Mouse (Mus musculus) neural tube, embryonic 11.5 days (tissue): ENCODE data around the gene Prdx6b. TPM values are rescaled to one million over a fixed set of nuclear protein-coding genes. Genes with fewer than 3 reads are reported as not detected.

Experiments
- ATAC-seq: fragments of 200-750 bp; cut with Nextera tagmentation; 2 replicates; pipeline ENCODE4 v1.8.0; 2017; ENCODE audit warnings: moderate number of reproducible peaks, mild to moderate bottlenecking, moderate TSS enrichment, moderate library complexity; ENCODE audit not compliant: insufficient read depth, low FRiP score, low TSS enrichment
- DNase-seq: peaks from one replicate; pipeline ENCODE4 v3.0.0-alpha.2; 2015; ENCODE audit warnings: low spot score
- H3K27ac ChIP-seq: fragments of 300-500 bp; sonication (generic); 2 replicates; pipeline ENCODE4 v1.5.1; 2014; ENCODE audit warnings: low read depth, mild to moderate bottlenecking, low read length
- H3K27me3 ChIP-seq: fragments of 300-500 bp; sonication (generic); 2 replicates; pipeline ENCODE4 v1.6.1; 2014; ENCODE audit warnings: mild to moderate bottlenecking, low read length, mixed read lengths; ENCODE audit not compliant: control insufficient read depth, insufficient read depth
- H3K36me3 ChIP-seq: fragments of 300-500 bp; sonication (generic); 2 replicates; pipeline ENCODE4 v1.6.1; 2014; ENCODE audit warnings: mild to moderate bottlenecking, low read length, moderate library complexity, mixed read lengths; ENCODE audit not compliant: control insufficient read depth, insufficient read depth
- H3K4me1 ChIP-seq: fragments of 300-500 bp; sonication (generic); 2 replicates; pipeline ENCODE4 v1.6.1; 2014; ENCODE audit warnings: low read length, mixed read lengths; ENCODE audit not compliant: control insufficient read depth, insufficient read depth
- H3K4me2 ChIP-seq: fragments of 300-500 bp; sonication (generic); 2 replicates; pipeline ENCODE4 v1.6.1; 2014; ENCODE audit warnings: low read depth, mild to moderate bottlenecking, moderate library complexity
- H3K4me3 ChIP-seq: fragments of 300-500 bp; sonication (generic); 2 replicates; pipeline ENCODE4 v1.5.1; 2014; ENCODE audit warnings: low read depth, low read length
- H3K9ac ChIP-seq: fragments of 300-500 bp; sonication (generic); 2 replicates; pipeline ENCODE4 v1.6.1; 2014; ENCODE audit warnings: mild to moderate bottlenecking, low read length
- H3K9me3 ChIP-seq: fragments of 300-500 bp; sonication (generic); 2 replicates; pipeline ENCODE4 v1.6.1; 2016; ENCODE audit warnings: low read length; ENCODE audit not compliant: control insufficient read depth
- WGBS: fragments of 180-500 bp; shearing (Covaris S2); extraction: QIAGEN DNeasy Blood & Tissue Kit; methylation state at CpG from one replicate; pipeline ENCODE4 v1.1.7; 2014; 5-methylcytosine and 5-hydroxymethylcytosine counted together
- polyA plus RNA-seq: library from polyadenylated mRNA; unstranded; fragments of >200 nt; fragmentation: Nextera tagmentation; extraction: Ambion mirVana; gene quantifications from 2 replicates; pipeline ENCODE4 v1.2.1, GENCODE M21; 2014

The Prdx6b gene
- polyA plus RNA-seq, 1 experiment from 2014 or later = not detected

DNA sequence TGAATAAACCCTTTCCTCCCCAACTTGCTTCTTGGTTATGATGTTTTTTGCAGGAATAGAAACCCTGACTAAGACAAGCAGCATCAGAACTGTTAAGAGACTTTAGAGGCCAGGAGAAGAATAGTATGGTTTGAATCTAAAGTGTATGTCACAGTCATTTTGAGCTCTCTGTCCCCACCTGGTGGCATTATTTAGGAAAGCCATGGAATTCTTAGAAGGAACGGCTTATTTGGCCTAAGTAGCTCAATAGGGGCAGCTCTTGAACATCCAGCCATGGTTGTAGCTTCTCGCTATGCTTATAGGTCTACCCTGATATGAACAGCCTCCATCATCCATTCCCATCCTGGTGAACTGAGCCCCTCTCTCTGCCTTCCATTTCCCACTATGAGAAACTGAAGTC, 17.1 kb upstream of the Prdx6b start:
- Histone ChIP-seq H3K9me3 (no peaks in the 10 kb centered on the region), H3K36me3 (no peaks in the 10 kb centered on the region), H3K27me3 (no peaks in the 10 kb centered on the region), H3K4me2 (no peak overlapping the region), H3K4me3 (no peak overlapping the region), H3K4me1 (no peaks in the 10 kb centered on the region), H3K27ac (no peak overlapping the region), H3K9ac (no peak overlapping the region)
- ATAC-seq (0 out of 2 replicates have a peak, but pooled peaks have one; percentile 10), DNase-seq (peak; percentile 44)
- 46% methylated on average over 2 of the region's 2 CpGs for WGBS

DNA sequence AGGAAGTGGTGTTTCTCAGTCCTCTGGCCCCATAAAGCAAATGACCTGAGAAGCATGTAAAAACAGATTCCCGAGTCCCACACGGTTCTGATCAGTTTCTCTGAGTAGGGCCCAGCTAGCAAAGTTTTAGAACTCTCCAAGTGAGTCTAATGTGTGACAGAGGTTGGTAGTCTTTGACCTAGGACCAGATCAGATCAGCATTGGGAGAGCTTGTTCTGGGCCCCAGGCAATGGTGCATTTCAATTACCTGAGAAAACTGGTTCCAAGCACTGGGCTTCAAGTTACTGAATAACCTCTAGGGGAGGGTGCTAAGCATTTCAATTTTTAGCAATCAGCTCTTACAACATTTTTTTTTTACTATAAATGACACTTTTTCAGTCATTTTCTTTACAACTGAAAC, 10.1 kb upstream of the Prdx6b start:
- no peak overlapping the region for H3K27ac ChIP-seq
- H3K4me3 ChIP-seq = no peak overlapping the region
- DNase-seq (no peak), ATAC-seq (no peak)
- H3K27me3 ChIP-seq = no peaks in the 10 kb centered on the region
- no peak overlapping the region for H3K9ac ChIP-seq
- 75% methylated on average over 2 of the region's 2 CpGs for WGBS
- H3K36me3 ChIP-seq = no peaks in the 10 kb centered on the region
- no peak overlapping the region for H3K4me2 ChIP-seq
- H3K4me1 ChIP-seq = no peaks in the 10 kb centered on the region
- H3K9me3 ChIP-seq = no peaks in the 10 kb centered on the region

DNA sequence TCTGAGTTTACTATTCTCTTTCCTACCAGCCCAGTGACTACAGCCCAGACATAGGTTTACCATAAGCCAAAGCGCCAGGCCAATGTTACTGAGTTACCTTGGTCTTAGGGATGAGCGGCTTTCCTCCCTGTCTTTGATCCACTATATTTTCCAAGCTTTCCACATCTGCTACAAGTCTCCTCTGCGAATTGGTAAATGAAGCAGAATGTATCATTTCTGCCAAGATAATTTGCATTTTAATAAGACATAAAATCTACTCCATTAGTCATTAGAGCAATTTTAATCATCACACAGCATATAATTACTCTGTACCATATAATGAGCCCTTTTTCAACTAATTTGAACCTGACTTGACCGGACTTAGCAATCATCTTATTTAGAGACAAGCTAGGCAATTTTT, 5.9 kb upstream of the Prdx6b start:
- Histone ChIP-seq H3K9me3 (no peaks in the 10 kb centered on the region), H3K27ac (no peak overlapping the region), H3K9ac (no peak overlapping the region), H3K27me3 (no peaks in the 10 kb centered on the region), H3K4me1 (no peaks in the 10 kb centered on the region), H3K4me3 (no peak overlapping the region), H3K4me2 (no peak overlapping the region), H3K36me3 (no peaks in the 10 kb centered on the region)
- DNase-seq (no peak), ATAC-seq (no peak)
- 91% methylated on average over 4 of the region's 4 CpGs for WGBS

DNA sequence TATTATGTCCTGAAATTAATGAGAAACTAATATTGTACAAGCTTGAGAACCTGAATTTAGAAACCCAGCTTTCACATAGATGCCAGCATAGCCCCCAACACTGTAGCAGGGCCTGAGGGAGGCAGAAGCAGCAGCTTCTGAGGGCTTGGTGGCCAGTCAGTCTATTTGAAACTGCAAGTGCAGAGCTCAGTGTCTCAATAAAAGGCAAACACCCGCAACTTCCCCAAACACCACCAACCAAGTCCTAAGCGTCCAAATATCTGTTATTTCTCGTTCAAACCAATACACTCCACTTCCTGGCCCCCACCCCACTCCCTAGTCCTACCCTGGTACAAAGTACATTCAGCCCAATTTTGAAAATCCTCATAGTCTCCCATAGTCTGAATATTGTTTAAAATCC, 6.1 kb downstream of the Prdx6b start:
- Histone ChIP-seq H3K27ac (no peak overlapping the region), H3K9ac (no peak overlapping the region), H3K36me3 (no peaks in the 10 kb centered on the region), H3K4me3 (no peak overlapping the region), H3K9me3 (no peaks in the 10 kb centered on the region), H3K4me1 (no peaks in the 10 kb centered on the region), H3K4me2 (no peak overlapping the region), H3K27me3 (no peaks in the 10 kb centered on the region)
- no peak for ATAC-seq
- 68% methylated on average over 3 of the region's 3 CpGs for WGBS
- DNase-seq = no peak

DNA sequence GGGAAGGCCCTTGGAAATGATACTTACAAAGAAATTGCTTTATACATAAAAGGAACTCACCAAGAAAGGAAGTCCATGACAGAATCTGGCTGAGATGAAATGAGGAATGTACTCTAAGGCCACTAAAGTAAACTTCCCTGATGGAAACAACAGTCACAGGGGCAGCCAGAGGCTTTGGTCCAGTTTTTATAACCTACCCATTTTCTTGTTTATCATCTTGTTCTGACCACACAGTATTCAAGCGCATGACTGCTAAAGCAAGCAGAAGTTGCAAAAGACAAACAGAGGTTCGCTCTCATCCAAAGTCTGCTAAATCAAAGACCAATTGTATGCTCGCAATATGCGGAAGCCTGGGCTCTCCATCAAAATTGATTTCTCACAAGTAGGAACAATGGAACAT, 8.5 kb downstream of the Prdx6b start:
- H3K27ac ChIP-seq = no peak overlapping the region
- no peak for ATAC-seq
- no peak overlapping the region for H3K4me2 ChIP-seq
- DNase-seq = peak; percentile 12
- H3K9ac ChIP-seq = no peak overlapping the region
- no peaks in the 10 kb centered on the region for H3K27me3 ChIP-seq
- no peaks in the 10 kb centered on the region for H3K4me1 ChIP-seq
- no peaks in the 10 kb centered on the region for H3K9me3 ChIP-seq
- 67% methylated on average over 4 of the region's 4 CpGs for WGBS
- no peak overlapping the region for H3K4me3 ChIP-seq
- no peaks in the 10 kb centered on the region for H3K36me3 ChIP-seq

DNA sequence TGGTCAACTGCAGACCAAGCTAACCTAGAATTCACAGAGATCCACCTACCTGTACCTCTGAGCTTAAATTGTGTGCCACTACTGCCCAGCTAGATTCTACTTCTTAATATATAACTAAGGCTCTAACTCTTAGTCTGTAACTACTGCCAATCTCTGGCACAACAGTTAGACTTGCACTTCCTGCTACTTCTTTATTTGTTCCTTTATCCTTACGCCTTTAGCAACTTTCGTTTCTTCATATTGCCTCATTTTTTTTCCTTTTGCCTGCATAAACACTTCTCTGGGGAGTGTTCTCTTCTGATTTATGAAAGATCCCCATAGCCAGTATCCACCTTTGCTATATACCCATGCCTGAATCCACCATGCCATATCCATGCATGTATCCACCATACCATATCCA, 11.7 kb downstream of the Prdx6b start:
- 89% methylated on average over 2 of the region's 2 CpGs for WGBS
- H3K36me3 ChIP-seq = no peaks in the 10 kb centered on the region

DNA sequence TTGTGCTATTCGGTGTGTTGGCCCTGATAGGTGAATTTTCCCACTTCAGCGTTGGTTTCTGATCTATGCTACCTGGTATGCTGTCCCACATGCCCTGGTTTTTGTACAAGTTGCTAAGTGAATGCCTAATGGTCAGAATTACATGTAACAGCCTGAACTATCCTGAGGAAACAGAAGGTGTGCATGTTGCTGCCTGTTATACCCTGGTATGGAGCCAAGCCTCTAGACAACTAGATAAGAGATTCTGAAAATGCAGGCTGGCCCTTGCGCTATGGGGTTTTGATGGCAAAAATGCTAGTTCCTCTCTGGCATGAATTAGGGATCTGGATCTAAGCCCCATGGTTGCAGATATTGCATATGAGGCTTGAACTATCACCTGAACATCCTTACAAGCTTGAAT, 15.4 kb downstream of the Prdx6b start:
- DNase-seq (no peak), ATAC-seq (no peak)
- Histone ChIP-seq H3K27me3 (no peaks in the 10 kb centered on the region), H3K4me3 (no peak overlapping the region), H3K36me3 (no peaks in the 10 kb centered on the region), H3K9ac (no peak overlapping the region), H3K27ac (no peak overlapping the region), H3K9me3 (no peaks in the 10 kb centered on the region), H3K4me1 (no peaks in the 10 kb centered on the region), H3K4me2 (no peak overlapping the region)
- 91% methylated on average over 3 of the region's 3 CpGs for WGBS

More for the DNA sequence above, 11.7 kb downstream of the Prdx6b start:
- Histone ChIP-seq H3K27me3 (no peaks in the 10 kb centered on the region), H3K4me1 (no peaks in the 10 kb centered on the region), H3K27ac (no peak overlapping the region), H3K4me3 (no peak overlapping the region), H3K4me2 (no peak overlapping the region), H3K9me3 (no peaks in the 10 kb centered on the region), H3K9ac (no peak overlapping the region)
- DNase-seq (no peak), ATAC-seq (no peak)

DNA sequence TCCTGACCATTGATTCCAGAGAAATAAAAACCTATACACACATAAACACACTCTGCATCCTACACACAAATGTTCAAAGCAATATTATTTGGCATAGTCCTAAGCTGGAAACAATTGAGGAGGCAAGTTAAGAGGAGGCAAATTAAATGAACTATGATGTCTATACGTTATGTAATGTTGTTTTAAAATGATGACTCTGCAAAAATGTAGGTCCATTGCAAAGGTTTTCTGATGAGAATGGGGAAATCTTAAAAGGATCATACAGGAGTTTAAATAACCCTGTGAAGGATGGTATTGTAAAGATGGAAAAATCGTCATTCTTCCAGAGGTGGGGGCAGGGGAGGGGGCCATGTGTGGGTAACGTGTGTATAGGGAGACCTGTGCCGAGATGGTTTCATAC, 17.5 kb downstream of the Prdx6b start:
- Histone ChIP-seq H3K4me2 (no peak overlapping the region), H3K4me1 (no peaks in the 10 kb centered on the region), H3K4me3 (no peak overlapping the region), H3K9ac (no peak overlapping the region), H3K27me3 (no peaks in the 10 kb centered on the region), H3K36me3 (no peaks in the 10 kb centered on the region), H3K27ac (no peak overlapping the region), H3K9me3 (no peaks in the 10 kb centered on the region)
- no peak for ATAC-seq
- 80% methylated on average over 4 of the region's 4 CpGs for WGBS
- no peak for DNase-seq

DNA sequence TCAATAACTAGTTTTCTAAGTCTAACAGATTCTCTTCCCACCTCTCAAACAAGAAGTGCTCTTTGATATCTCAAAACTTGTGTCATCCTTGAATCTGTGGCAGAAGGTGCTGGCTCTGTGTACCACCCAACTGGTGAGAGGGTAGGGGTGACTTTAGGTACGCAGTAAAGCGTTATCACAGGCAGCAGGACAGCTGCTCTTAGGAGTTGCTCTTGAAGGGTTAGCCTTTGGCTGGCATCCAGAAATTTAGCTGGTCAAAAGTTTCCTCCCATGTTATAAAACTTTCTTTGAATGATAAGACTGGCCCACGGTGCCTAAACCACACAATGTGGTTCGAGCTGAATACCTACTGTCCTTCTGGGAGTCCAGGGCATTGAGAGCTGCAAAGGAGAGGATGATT, 18.5 kb downstream of the Prdx6b start:
- Histone ChIP-seq H3K4me1 (no peaks in the 10 kb centered on the region), H3K9me3 (no peaks in the 10 kb centered on the region), H3K36me3 (no peaks in the 10 kb centered on the region), H3K27ac (no peak overlapping the region), H3K4me3 (no peak overlapping the region), H3K9ac (no peak overlapping the region), H3K27me3 (no peaks in the 10 kb centered on the region), H3K4me2 (no peak overlapping the region)
- ATAC-seq (no peak), DNase-seq (no peak)
- WGBS = 88% methylated on average over 4 of the region's 4 CpGs
